Mouse (Mus musculus) v-Abl transformed pro-B cells (cell line): ENCODE results near the gene Pomt1.

ENCODE experiments used
- in situ Hi-C, 2 experiments: fragments of 400-800 bp; cut with MboI; formaldehyde crosslinking; loops; one replicate each; pipeline ENCODE4 v1.15.1; 2025; ENCODE audit not compliant: unreplicated experiment in 2 of 2

Gene Pomt1

DNA sequence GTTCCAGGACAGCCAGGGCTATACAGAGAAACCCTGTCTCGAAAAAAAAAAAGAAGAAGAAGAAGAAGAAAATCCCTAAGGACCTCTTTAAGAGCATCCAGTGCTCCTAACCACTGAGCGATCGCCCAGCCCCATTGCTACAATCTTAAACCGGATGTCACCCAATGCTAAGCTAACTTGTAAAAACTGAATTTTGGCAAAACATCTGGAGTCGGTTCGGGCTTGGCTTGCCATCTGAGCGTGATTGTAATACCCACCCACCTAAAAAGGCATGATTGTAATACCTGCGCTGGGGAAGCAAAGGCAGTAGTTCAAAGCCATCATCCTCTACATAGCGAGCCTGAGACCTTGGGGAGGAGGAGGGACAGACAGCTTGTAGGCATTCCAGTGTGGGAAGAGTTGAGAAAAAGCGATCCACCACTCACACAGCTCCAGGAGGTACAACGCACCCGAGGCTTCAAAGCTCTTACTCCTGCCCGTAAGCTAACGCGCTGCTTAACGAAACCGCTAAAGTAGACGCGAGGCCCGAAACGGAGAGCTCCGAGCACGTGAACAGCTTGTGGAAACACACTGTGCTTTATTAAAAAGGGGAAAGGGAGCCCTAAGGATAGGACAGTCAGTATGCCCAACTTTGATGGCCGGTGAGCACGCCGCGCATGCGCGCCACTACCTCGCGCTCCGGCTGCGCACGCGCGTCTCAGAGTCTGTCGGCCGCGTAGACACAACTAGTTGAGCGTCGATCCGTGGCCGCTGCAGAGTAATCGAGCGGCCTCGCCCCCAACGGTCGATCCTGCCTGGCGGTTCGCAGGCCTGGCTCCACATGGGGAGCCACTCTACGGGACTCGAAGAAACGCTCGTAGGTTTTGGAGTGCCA, at the start of gene Pomt1:
Gene Pomt1 (plus strand): TSS at position 705 of the 874 bp plus-strand sequence.
- in situ Hi-C loops: no loop called here

DNA sequence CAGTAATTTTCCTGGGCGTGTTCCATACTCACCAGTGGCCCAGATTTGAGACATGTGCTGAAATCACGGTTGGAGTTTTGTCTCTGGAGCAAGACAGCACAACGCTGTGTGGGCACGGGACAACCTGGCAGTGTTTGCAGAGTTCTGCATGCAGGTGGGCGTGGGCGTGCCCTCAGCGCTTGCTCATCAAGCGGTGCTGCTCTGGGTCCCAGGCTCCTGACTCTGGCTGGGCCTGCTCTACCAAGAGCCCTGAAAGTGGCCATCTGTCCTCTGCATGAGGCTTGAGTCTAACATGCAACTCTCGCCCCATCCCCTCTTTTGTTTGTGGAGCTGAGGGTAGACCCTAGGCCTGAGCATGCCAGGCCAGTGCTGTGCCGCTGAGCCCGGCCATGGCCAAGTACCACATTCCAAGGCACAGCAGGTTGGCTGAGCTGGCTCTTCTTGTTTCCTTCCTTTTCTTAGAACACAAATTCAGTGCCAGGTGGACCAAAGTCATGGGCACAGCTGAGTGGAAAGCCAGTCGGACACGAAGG, 49.3 kb upstream of the Pomt1 start:
- in situ Hi-C loops: no loop called here

DNA sequence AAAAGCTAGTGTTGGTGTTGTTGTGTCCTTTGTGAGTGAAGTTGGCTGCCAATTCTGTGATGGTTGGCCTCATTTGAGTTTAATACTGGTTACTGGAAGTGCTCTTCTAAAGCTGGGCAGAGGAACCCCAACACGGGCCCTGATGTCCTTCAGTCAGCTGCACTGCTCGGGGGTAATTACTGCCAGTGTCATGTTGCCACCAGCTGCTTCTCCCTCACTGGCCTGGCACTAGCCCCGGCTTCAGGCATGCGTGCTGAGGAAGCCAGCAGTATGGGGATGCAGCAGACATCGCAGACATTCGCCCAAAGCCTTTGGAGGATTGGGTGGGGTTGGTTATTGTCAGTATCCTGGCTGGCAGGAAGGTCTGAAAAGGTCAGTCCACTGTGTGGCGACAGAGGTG, 48.7 kb upstream of the Pomt1 start:
- in situ Hi-C loops: no loop called here

DNA sequence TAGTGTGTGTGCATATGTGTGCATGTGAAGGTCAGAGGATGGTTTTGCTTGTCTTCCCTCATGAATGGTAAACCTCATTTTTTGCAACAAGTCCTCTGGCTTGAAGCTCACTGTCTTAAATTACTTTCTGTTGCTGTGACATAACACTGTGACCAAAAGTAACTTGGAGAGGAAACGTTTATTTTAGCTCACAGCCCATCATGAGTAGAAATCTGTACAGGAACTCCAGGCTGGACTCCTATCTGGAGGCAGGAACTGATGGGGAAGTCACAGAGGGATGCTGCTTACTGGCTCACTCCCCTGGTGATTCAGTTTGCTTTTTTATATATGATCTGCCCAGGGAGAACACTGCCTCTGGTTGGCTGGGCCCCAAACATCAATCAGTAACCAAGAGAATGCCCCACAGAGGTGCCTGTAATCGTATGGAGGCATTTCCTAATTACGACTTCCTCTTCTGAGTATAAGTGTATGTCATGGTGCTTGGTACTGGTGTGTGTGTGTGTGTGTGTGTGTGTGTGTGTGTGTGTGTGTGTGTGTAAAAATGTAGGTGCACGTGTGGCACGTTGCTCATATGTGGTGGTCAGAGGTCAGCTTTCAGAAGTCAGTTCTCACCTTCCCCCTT, 47.2 kb upstream of the Pomt1 start:
- in situ Hi-C loops: no loop called here

DNA sequence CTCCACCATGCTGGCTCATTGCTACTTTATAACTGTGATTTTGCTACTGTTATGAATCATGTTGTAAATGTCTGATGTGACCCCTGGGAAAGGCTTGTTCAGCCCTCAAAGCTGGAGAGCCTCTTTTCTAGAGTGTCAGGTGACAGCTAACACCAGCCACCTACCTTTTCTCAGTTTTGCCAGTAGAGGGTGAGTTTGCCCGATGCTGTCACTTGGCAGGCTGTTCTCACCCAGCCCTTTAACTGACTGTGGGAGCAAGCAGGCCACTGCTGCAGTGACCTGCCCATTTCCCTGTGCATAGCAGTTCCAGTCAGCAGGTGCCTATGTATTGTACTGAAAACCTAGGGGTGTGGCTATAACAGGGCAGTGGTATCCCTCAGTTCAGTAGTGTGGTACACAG, 45.8 kb upstream of the Pomt1 start:
- in situ Hi-C loops: loop anchor here (5.0 kb wide), 2 partner anchors 53 to 58 kb away; no protein-coding TSS in a partner anchor

DNA sequence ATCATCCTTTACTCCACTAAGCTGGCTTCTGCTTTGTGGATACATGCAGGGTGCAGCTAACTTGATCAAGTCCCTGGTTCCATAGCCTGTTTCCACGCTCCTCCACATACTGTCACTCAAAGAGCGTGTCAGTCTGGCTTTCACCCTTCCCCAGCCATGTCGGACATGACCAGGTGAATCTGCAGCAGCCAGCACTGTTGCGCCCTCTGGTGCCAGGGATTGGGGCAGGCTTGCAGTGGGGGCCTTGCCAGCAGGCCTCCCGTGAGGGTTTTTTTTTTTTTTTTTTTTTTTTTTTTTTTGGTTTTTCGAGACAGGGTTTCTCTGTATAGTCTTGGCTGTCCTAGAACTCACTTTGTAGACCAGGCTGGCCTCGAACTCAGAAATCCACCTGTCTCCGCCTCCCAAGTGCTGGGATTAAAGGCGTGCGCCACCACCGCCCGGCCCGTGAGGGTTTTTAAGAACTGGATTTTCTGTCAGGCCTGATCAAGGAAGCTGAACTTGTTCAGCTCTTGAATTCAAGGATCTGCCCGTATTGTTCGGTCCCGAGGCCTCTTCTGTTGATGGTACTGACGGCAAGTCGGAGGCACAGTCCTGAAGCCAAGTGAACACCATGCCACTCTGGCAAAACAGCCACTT, 44.4 kb upstream of the Pomt1 start:
- in situ Hi-C loops: loop anchor here (5.0 kb wide), 2 partner anchors 55 to 60 kb away; no protein-coding TSS in a partner anchor

DNA sequence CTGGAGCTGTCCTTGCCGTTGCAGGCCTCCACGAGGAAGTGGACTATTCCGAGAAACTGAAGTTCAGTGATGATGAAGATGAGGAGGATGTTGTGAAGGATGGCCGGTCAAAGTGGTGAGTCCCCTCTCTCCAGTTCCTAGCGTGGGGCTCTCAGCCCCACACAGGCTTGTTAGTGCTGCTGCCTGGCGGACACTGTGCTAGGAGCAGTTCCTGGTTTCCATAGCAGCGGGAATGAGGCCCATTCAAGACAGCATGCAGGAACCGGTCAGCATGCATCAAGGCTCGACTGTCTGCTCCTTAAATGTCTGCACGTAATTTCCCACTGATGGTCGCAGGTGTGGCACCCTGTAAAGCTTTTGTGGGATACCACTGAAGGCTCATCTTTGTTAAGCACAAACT, 37.4 kb upstream of the Pomt1 start:
- in situ Hi-C loops: no loop called here

DNA sequence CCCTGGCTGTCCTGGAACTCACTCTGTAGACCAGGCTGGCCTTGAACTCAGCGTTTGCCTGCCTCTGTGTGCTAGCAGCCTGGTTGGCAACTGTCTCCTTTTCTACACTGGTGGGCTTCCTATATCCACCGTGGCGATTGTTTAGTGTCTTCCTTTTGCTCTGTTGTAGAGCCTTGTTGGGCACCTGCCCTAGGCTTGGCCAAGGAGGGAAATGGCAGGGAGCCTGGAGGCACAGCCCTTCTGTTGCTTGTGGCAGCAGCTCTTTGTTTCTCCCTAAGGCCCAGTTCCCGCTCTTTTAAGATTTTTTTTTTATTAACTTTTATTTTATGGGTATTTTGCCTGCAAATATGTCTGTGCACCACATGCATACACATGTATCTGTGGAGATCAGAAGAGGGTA, 36.4 kb upstream of the Pomt1 start:
- in situ Hi-C loops: no loop called here

DNA sequence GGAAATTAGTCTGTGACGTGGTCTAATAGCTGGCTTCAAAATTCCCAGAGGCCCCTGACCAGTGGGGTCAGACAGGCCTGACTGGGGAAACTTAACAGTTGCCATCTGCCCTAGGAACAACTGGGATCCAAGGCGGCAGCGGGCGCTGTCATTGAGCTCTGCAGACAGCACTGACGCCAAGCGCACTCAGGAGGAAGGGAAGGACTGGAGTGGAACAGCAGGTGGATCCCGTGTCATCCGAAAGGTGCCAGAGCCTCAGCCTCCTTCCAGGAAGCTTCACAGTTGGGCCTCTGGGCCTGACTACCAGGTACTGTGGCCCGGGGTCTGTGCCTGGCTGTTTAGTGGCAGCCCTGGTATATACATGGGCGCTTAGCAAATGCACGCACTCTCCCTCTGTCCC, 35.7 kb upstream of the Pomt1 start:
- in situ Hi-C loops: no loop called here

DNA sequence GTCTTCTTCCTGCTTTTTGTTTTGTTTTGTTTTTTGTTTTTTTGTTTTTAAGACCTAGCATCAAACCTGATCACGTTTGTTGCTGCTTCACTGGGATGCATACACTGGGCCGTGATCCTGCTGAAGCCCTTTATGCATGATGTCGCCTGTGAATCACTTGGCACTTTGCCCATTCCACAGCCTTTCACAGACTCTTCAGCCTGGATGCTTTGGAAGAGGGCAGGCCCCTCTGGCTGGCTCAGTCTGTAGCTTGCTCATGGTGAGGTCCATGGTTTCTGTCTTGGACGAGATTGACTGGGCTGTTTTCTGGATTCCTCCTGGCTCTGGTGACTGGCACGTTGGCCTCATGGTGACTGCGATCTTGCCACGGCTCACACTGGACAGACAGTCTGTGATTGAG, 34.9 kb upstream of the Pomt1 start:
- in situ Hi-C loops: no loop called here

DNA sequence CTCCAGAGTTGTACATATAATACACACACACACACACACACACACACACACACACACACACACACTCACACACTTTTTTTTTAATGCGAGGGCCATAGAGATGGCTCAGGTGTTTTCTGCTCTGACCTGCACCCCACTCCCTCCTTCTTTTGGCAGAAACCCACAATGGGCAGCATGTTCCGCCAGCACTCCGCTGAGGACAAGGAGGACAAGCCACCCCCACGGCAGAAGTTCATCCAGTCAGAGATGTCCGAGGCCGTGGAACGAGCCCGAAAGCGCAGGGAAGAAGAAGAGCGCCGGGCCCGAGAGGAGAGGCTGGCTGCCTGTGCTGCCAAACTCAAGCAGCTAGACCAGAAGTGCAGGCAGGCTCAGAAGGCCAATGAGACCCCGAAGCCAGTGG, 32.5 kb upstream of the Pomt1 start:
- in situ Hi-C loops: no loop called here

DNA sequence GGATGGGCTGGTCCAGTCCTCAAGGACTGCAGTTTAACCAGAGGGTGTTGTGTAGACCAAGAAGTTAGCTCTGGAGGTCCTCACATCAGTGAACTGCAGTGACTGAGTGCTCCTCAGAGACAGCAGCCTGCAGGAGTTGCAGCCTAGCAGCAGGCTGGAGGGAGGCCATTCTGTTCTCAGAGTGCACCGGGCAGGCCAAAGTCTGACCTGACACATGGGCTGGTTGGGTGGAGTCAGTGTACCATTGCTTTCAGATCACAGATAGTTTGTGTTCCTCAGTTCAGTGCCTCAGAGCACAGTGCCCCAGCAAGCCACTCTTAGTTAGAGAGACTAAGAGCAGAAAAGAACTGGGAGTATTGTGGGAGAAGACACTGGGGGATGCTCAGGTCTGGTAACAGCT, 28.7 kb upstream of the Pomt1 start:
- in situ Hi-C loops: no loop called here

DNA sequence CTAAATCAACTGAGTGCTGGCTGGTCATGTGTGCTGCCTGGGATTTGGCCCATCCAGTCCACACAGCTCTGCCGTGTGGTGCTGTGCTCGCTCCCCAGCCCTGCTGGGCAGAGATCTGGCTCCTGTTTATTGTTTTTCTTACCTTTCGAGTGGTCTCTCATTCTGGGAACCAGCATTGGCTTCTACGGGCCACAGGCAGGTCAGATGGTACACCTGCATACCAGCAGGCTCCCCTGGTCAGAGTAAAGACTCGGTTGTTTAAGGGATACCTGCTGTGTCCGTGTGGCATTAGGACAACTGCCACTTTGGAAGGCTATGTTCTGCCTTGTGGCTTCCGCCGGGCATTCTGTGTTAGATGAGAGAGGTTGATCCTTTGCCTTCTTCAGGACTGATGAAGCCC, 24.7 kb upstream of the Pomt1 start:
- in situ Hi-C loops: no loop called here

DNA sequence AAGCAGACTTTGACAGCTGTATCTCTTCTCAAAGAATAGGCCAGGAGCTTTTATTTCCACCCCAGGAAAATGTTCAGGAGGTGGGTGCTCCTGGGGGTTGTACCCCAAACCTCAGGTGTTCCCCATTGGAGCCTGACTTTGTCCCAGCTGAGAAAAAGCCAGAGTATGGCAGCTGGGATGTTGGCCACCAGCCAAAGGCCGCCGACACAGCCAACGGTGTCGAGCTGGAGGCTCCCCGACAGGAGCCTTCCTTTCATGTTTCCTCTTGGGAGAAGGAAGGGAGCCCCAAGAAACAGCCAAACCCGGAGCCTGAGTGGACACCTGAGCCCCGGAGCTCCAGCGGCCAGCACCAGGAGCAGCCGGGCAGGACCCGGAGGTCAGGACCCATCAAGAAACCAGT, 23.4 kb upstream of the Pomt1 start:
- in situ Hi-C loops: no loop called here

DNA sequence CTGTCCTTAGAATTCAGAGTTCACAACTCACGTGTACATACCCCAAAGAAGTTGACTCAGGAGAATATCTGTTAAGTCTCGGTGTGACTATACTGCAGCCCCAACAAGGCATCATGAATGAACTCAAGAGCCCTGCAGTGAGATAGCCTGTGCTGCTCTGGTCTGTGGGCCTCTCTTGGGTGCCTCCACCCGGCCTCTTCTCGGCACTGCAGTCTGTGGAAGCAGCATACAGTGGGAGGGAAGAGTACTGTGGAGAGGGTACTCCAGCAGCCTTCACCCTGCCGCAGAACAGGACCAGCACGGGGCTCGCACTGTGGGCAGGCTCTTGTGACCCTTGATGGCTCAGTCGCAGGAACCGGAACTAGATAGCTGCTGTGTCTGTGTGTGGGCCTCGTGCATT, 20.8 kb upstream of the Pomt1 start:
- in situ Hi-C loops: no loop called here

DNA sequence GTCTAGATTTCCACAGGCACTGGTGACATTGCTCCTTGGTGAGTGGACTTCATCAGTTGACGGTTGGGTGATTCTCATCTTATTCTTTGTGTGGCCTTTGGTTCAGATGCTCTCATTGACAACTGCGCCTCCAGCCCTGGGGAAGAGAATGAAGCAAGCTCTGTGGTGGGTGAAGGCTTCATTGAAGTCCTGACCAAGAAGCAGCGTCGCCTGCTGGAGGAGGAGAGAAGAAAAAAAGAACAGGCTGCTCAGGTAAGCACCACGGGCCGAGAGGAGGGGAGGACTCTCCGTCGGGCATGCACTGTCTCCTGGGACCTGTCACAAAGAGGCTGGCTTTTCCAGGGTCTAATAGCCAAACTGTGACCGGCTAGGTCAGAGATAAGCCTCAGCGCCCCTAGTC, 19.9 kb upstream of the Pomt1 start:
- in situ Hi-C loops: no loop called here

DNA sequence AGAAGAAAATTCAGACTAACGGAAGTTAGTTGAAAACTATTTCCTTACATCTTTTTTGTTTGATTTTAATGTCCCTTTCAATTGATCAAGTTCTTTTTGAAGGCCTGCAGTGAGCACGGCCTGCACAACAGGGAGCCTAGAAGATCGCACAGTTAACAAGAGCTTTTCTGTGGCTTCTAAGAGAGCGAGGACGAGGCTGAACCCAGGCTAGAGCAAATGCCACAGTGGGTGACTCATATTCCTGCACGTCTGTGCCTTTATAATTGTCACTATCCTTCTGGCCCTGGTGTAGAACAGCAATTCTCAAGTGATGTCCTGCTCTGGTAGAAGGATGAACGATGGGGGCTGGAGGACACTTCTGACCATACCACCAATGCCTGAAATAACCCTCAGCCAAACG, 18.7 kb upstream of the Pomt1 start:
- in situ Hi-C loops: no loop called here

DNA sequence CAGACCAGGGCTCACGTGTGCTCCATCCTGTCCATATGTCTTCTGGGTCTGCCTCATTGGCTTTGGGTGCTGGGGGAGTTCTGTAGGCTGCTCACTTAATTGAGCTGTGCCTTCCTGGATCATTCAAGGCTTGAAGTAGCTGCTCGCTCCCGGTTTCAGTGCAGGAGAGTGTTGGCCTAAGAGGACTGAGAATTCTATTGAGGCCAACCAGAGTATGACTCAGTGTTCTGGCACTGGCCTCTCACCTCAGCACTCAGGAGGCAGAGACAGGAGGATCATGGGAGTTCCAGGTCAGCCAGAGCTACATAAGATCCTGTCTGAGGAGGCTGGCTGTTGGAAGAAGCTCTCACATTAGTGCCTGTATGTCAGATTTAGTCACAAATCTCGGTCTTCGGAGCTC, 18.3 kb upstream of the Pomt1 start:
- in situ Hi-C loops: no loop called here

DNA sequence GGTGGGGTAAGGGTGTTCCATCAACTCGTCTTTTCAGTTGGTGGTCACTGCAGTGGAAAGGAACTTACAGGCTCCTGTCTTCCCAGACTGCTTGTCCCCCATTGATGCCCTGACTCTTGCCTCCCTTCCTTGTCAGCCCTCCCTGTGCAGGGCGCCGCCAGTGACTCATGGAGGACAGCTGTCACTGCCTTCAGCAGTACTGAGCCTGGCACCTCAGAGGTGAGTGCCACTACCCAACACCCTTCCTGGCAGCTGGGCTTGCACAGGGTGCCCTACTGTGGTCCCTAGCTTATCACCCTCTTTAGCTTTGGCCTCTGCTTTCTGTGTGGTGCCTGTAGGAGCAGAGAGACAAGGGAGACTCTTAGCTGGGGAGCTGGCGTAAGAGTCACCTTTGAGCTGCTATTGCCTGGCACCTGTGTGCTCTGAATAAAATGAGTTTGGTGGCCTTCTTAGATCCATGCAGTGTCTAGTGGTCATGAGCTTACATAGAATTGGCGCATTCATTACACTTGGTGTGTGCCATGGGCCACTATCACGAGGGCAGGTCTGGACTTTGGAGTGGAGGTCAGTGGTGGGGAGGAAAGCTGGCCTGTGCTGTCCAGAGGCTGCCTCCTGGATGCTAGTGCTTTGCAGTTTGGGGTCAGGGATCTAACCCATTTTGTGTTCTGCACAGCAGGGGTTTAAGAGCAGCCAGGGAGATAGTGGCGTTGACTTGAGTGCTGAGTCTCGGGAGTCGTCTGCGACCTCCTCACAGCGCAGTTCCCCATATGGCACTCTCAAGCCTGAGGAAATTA, 17.7 kb upstream of the Pomt1 start:
- in situ Hi-C loops: no loop called here

DNA sequence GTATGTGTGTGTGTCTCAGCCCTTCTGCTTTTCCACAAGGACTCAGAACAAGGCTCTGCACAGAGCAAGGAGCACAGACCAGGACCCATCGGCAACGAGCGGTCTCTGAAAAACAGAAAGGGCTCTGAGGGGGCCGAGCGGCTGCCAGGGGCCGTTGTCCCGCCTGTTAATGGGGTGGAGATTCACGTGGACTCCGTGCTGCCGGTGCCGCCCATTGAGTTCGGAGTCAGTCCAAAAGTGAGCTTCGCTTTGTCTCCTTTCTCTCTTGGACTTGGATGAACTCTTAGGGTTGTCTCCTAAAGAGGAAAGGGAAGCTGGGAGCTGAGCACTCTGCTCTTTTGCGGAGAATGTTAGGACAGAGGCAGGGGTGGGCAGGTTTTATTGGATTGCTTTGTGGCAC, 16.9 kb upstream of the Pomt1 start:
- in situ Hi-C loops: no loop called here

DNA sequence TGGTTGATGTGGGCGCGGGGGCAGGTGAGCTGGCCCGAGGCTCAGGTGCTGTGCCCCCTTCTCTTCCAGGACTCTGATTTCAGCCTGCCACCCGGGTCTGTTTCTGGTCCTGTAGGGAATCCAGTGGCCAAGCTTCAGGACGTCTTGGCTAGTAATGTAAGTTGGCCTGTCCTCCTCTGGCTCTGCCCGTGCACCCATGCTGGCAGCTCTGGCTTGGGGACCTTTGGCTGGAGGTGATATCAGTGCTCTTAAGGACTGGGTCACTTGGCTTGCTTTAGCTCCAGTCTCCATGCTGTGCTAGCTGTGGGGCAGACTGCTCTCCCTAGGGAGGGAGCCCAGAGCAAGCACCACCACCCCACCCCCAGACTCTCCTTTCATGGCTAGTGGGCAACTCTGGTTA, 16.4 kb upstream of the Pomt1 start:
- in situ Hi-C loops: no loop called here
